Mouse (Mus musculus): Measurements from ENCODE around the gene Tmem219.

- TF ChIP-seq CTCF (conservative IDR thresholded peaks at IDR 0.05; ENCODE audit: low read length) (no peak), NANOG (IDR thresholded peaks at IDR 0.05; ENCODE audit: borderline replicate concordance, low read length) (no peak)
These were observed 17.1 kb downstream of the Tmem219 start for GRCm38 (mm10) chr7:126905590-126905989.

Measured in E14TG2a.4 (cell line).